Mouse (Mus musculus): ENCODE results near the gene Dlg2.

Dlg2 gene

DNA sequence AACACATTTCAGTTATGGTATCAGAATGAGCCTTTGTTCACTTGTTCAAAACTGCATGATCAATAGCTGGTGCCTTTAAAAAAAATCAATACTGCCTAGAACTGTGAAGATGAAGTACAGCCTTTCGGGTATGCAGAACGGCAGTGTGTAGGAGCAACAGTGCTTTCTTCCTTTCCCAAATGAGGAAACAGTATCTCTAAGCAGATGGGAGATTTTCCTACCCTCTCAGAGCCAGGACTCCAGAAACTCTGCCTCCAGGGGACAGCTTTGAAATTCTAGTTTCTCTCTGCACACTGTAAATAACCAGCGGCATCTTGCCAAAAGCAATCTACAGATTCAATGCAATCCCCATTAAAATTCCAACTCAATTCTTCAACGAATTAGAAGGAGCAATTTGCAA is 1801.2 kb downstream of the Dlg2 start:
- in situ Hi-C loops (cut with MboI; ENCODE audit: low pct_unique_long_range_greater_than_20kb in 1 of 2, low sequenced_read_pairs in 2 of 2, unreplicated experiment in 1 of 2): no loop called here

DNA sequence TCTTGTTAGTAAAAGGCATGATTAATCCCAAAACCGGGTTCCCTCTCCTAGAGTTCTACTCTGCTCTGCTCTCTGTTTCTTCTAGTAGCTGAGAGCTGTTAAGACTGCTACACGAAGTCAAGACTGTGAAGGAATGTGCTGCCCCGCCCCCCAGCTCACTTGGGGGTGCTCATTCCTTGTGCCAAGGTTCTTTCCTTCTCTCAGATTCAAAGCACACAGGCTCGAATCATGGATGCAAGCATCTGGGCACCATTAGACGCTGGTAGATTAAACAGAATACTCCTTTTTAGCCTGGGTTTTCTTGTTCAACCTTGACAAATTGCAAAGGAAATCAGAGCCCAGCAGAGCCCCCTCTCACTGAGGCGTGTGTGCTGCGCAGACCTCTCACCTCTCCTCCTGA is 1804.5 kb downstream of the Dlg2 start:
- in situ Hi-C loops (cut with MboI; ENCODE audit: low pct_unique_long_range_greater_than_20kb in 1 of 2, low sequenced_read_pairs in 2 of 2, unreplicated experiment in 1 of 2): no loop called here

DNA sequence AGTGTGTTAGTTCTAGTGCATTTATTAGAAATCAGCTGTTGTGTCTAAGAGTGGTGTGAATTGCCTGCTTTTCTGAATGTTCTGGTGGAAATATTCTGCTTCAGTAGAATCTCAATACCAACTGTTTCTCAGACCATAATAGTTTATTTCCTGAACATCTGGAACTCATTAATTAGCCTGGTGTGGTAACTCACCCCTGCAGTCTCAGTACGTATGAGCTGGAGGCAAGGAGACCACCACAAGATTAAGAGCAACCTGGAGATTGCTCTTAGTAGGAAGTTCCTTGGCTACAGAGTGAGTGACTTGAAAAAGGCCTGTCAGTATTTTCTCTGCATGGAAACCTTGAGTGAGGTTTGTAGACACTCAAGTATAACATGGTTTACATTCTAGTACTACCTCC is 1810.6 kb downstream of the Dlg2 start:
- in situ Hi-C loops (cut with MboI; ENCODE audit: low pct_unique_long_range_greater_than_20kb in 1 of 2, low sequenced_read_pairs in 2 of 2, unreplicated experiment in 1 of 2): no loop called here

DNA sequence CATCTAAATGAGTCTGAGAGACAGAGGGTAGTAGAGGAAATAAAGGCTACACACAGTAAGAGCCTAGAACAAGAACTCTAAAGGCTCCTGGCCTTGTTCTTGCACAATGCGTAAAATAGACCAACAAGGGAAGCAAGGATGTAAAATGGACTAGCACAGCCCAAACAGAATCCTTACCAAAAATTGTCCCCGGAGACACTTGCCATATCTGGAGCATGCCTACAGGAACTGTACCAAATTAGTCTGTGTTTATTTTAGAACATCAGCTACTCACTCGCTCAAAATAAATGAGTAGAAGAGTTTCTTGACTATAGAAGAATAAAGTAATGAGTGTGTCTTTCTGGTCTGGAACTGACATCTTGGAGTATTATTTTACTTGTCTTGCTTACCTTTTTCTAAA is 1812.3 kb downstream of the Dlg2 start:
- in situ Hi-C loops (cut with MboI; ENCODE audit: low pct_unique_long_range_greater_than_20kb in 1 of 2, low sequenced_read_pairs in 2 of 2, unreplicated experiment in 1 of 2): no loop called here

DNA sequence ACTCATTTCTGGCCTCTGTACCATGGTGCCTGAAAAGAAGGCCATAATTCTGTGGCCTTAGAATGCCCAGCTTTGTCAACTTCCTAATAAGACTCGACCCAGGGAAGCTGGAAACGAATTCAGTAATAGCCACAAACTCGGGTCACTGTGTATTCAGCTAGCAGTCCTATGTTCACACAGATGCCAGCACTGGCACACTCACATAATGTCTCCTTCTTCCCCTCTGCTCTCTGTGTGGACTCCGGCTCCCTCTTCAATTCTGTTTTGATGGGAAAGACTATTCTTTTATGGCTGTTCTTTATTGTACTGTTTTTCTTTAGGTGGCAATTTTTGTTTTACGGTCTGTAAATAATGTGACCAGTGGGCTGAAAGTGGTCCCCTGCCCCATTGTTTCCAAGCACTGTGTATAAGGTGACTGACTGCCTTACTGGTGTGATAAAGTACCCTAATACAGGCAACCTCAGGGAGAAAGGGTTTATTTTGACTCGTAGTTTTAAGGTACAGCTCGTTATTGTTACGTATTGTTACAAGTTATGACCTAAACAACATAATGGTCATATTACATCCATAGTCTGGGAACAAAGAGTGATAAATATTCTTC is 1816.5 kb downstream of the Dlg2 start:
- in situ Hi-C loops (cut with MboI; ENCODE audit: low pct_unique_long_range_greater_than_20kb in 1 of 2, low sequenced_read_pairs in 2 of 2, unreplicated experiment in 1 of 2): no loop called here

DNA sequence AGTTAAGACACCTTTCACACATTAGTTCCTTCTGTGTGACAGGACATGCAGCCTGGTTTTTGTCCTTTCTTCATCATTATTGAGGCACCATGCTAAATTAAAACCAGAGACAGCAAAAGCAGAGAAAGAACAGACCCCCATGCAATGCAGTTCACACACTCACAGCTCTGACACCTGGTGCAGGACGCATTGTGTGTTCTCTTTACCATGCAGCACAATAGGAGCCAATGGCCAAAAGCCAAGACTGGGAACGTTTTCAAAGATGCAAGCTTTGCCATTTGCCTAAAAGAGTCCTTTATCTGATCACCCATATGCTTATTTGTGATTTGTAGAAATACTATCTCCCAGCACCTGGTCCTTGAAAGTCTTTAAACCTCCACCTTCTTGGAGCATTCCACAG is 1824.6 kb downstream of the Dlg2 start:
- in situ Hi-C loops (cut with MboI; ENCODE audit: low pct_unique_long_range_greater_than_20kb in 1 of 2, low sequenced_read_pairs in 2 of 2, unreplicated experiment in 1 of 2): loop anchor here in 1 of 2 experiments (25.0 kb wide), 1 partner anchor 189 kb away; no protein-coding TSS in a partner anchor

DNA sequence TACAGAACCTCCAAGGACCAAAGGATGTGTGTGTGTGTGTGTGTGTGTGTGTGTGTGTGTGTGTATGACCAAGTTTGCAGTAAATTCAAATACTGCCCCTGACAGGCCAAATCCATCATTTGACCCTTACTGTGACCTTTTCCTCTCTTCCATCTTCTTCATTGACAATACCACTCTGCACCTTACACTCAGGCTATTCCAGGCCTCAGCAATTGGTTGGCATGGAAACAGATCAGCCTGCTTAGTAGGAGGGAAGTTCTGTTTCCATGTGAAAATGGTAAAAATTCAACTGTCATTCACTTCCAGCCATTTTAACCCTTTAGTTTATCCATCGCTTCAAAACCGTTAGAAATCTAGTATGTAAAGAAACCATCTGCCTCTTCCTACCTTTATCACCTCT is 1831.2 kb downstream of the Dlg2 start:
- in situ Hi-C loops (cut with MboI; ENCODE audit: low pct_unique_long_range_greater_than_20kb in 1 of 2, low sequenced_read_pairs in 2 of 2, unreplicated experiment in 1 of 2): loop anchor here in 1 of 2 experiments (25.0 kb wide), 1 partner anchor 195 kb away; no protein-coding TSS in a partner anchor

DNA sequence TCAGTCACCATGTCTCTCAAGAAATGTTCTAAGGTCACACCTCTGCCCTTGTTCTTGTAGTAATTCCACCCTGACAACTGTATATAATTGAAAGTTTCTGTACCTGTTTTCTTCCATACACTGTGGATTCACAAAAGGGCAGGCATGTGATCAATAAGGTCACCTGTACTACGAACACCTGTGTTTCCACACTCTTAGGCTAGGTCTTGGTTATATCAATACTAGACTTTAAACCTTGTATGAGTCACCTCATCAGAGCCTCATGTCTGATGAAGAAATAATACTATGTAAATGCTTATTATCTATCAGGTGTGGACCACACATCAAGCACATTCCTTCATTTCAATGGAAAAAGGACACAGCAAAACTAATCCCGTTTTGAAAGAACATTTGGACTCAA is 1831.7 kb downstream of the Dlg2 start:
- in situ Hi-C loops (cut with MboI; ENCODE audit: low pct_unique_long_range_greater_than_20kb in 1 of 2, low sequenced_read_pairs in 2 of 2, unreplicated experiment in 1 of 2): loop anchor here in 1 of 2 experiments (25.0 kb wide), 1 partner anchor 196 kb away; no protein-coding TSS in a partner anchor

DNA sequence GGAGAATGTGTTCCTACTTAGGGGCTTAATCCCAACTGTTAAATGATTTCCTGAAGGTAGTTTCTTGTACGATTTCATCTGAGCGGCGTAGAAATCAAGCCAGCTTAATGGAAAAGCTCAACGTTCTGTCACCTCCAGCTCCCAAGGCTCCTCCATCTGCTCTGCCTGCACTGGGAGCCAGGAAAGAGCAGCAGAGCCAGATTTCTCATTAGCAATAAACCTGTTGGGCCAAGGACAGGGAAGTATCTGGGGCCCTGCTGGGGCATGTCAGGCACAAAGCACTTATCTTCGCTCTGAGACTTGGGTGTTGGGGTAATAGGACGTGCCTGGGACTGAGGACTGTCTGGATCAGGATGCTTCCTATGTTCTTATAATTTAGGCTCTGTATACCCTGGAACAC is 1839.9 kb downstream of the Dlg2 start:
- in situ Hi-C loops (cut with MboI; ENCODE audit: low pct_unique_long_range_greater_than_20kb in 1 of 2, low sequenced_read_pairs in 2 of 2, unreplicated experiment in 1 of 2): loop anchor here in 1 of 2 experiments (25.0 kb wide), 1 partner anchor 204 kb away; no protein-coding TSS in a partner anchor

DNA sequence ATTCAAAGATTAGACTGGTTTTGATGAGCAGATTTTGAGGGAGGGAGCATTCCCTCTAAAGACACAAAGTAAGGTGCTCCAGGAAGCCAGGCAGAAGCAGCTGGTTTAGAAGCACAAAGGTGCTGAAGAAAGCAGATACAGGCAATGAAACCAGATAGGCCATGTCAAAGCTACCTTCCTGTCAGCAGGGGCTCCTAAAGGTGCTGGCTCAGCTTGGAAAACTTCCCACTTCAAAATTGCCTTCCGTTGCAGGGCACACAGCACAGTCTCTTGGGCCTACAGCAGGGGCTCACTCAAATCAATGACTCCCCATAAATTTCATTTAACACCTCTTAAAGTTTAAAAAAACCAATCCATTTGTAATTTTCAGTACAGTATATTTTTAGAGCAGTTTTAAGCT is 1843.0 kb downstream of the Dlg2 start:
- in situ Hi-C loops (cut with MboI; ENCODE audit: low pct_unique_long_range_greater_than_20kb in 1 of 2, low sequenced_read_pairs in 2 of 2, unreplicated experiment in 1 of 2): loop anchor here in 1 of 2 experiments (25.0 kb wide), 1 partner anchor 207 kb away; no protein-coding TSS in a partner anchor

DNA sequence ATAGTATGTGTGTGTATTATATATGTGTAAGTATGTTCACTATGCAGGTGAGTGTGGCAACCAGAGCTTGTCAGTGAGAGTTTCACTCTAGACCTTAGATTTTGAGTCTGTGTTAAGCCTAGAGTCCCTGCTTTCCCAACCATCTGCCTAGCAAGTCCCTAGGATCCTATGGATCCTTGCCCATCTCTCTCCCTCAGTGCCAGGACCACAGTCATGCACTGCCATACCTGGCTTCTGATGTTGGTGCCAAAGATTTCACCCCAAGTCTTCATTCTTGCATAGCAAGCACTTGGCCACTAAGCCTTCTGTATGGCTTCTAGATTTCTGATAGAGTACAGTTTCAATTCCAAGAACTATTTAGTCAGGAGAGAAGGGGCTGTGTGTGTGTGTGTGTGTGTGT is 1843.7 kb downstream of the Dlg2 start:
- in situ Hi-C loops (cut with MboI; ENCODE audit: low pct_unique_long_range_greater_than_20kb in 1 of 2, low sequenced_read_pairs in 2 of 2, unreplicated experiment in 1 of 2): loop anchor here in 1 of 2 experiments (25.0 kb wide), 1 partner anchor 208 kb away; no protein-coding TSS in a partner anchor

DNA sequence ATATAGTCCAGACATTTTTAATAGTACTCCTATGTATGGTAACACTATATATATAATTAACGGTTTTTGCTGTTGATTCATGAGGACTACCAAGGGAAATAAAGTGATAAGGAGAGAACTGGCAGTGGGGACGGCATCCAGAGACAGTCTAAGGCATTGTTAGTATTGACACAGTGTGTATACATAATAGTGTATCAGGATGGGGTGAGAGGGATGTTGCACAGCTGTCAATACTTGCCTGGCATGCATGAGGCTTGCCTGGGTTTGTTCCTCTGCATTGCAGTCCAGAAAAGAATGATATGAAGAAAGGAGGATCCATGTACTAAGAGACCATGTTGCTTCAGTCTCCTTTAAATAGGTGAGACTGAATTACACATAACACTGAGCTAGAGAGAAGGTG is 1845.3 kb downstream of the Dlg2 start:
- in situ Hi-C loops (cut with MboI; ENCODE audit: low pct_unique_long_range_greater_than_20kb in 1 of 2, low sequenced_read_pairs in 2 of 2, unreplicated experiment in 1 of 2): loop anchor here in 1 of 2 experiments (25.0 kb wide), 1 partner anchor 209 kb away; no protein-coding TSS in a partner anchor

DNA sequence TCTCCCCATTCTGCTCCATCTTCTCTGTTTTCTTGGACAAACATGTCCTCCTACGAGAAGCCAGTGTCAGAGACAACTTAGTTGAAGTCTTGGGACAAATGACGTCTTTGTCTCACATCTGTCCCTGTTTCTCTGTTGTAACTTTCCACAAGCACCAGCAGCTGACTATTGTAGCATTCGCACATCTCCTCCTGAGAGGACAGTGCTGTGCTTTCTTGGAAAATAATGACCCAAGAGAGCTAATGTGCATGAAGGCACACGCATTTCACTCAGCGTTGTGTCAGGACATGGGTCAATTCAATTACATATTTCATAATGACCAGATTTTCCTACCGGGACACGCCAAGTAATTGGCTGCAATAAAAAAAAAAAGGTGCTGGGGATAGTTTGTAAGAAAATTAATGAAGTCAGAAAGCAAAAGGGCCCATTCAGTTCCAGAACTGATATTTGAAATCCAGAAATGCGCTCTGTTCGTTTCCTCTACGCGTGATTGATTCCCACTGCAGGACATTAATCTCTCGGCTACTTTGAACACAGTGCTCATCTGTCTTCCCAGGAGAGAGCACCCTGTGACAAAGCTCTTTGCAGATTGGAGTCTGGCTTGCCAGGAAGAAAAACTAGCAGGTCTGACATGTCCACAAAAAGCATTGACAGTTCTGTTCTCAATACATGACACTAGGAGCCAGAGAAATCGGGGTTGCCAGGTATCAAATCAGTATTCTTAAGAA is 1846.0 kb downstream of the Dlg2 start:
- in situ Hi-C loops (cut with MboI; ENCODE audit: low pct_unique_long_range_greater_than_20kb in 1 of 2, low sequenced_read_pairs in 2 of 2, unreplicated experiment in 1 of 2): loop anchor here in 1 of 2 experiments (25.0 kb wide), 1 partner anchor 210 kb away; no protein-coding TSS in a partner anchor

DNA sequence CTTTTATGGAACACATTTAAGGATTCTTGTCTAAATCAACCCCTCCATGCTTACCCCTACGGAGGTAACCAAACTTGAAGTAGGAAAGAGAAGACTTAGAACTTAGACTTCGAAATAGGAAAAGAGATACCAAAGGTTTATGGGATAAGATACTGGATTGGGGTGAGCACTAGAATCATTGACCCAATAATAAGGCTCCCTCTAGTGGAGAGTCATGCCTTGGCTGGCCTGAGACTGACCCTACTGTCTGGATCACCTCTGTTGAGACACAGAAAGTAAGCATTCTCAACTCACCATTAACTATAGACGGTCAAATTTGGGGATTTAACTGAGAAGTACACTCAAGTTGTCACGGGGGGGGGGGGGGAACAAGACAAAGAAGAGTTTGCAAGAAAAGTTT is 1847.2 kb downstream of the Dlg2 start:
- in situ Hi-C loops (cut with MboI; ENCODE audit: low pct_unique_long_range_greater_than_20kb in 1 of 2, low sequenced_read_pairs in 2 of 2, unreplicated experiment in 1 of 2): loop anchor here in 1 of 2 experiments (25.0 kb wide), 1 partner anchor 211 kb away; no protein-coding TSS in a partner anchor

DNA sequence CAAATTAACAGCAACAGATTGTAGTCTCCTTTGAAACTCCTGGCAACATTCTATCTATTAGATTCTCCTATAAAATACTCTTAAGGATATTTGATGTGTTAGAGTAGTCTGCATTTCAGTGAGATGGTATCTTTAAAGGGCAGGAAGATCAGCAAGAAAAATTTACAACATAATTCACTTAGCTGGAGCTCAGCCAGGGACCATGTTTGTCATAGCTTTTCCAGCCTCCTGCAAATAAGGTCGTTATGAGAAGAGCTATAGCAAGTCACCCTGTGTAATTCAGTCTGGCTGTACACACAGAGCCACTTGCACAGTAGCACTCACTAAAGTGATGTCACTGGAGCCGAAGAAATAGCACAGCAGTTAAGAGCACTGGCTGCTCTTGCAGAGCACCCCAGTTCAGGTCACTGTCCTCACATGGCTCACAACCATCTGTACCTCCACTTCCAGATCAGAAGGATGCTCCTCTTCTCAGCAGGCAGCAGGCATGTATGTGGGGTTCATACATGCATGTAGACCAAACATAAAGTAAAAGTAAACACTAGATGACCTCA is 1850.9 kb downstream of the Dlg2 start:
- in situ Hi-C loops (cut with MboI; ENCODE audit: low pct_unique_long_range_greater_than_20kb in 1 of 2, low sequenced_read_pairs in 2 of 2, unreplicated experiment in 1 of 2): no loop called here

DNA sequence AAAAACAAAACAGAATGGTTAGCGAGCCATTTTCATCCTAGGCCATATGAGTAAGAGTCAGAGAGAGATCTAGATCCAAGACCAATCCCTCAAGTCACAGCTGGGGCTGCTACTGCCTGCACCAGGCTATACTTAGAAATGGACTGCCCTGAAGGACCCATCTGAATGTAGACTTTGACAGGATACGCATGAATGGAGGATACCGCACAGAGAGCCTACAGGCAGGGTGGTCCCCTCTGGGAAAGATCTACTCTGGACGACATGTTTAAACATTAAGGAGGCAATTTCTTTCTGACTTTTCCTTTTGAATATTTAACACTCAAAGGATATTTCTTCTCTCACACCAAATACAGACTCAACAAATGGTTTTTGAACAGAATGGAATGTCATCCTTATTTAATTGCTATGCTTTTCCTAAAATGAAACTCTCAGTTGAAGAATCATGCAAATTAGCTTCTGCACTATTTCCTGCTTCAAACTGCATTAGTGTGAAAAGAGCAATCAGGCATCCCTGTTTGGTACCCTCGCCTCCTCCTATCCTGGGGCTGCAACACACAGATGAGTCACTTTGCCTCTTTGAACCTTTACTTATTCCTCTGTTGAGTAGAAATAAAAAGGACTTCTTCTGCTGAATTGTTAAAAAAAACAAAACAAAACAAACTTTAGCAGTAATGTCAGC is 1856.9 kb downstream of the Dlg2 start:
- in situ Hi-C loops (cut with MboI; ENCODE audit: low pct_unique_long_range_greater_than_20kb in 1 of 2, low sequenced_read_pairs in 2 of 2, unreplicated experiment in 1 of 2): no loop called here

DNA sequence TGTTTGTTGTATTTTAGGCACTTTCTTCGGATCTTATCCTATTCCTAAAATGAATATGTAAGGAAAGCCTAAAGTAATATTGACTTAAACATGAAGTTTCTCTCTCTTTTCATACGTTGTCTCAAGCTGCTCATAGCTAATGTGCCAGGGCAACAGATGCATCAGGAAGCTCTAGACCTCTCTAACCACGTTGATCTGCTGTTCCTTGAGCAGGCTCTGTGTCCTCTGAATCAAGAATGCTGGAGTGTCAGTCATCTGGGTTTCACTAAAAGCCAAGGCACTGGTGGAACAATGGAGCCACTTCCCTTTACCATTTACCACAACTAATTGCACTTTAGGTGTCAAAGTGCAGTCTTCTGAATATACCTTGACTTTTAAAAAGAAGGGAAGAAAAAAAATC is 1880.1 kb downstream of the Dlg2 start:
- in situ Hi-C loops (cut with MboI; ENCODE audit: low pct_unique_long_range_greater_than_20kb in 1 of 2, low sequenced_read_pairs in 2 of 2, unreplicated experiment in 1 of 2): no loop called here

DNA sequence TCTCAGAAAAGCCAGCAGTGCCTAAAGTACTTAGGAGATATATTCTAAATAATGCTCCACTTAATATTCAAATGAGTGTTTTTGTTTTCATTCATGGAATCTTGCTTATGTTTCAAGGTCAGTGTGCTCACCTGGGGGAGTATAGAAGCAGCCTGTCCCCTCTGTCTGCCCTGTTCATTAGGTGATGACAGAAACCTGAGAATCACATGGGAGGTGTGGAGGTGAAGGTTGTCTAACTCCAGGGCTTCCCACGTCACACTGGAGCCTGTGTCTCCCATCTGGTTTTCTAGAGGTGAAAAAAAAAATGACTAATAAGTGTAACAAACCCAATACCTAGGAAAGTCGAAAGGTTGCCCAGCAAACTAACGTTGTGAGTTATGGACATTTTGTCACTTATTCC is 1886.9 kb downstream of the Dlg2 start:
- in situ Hi-C loops (cut with MboI; ENCODE audit: low pct_unique_long_range_greater_than_20kb in 1 of 2, low sequenced_read_pairs in 2 of 2, unreplicated experiment in 1 of 2): no loop called here

DNA sequence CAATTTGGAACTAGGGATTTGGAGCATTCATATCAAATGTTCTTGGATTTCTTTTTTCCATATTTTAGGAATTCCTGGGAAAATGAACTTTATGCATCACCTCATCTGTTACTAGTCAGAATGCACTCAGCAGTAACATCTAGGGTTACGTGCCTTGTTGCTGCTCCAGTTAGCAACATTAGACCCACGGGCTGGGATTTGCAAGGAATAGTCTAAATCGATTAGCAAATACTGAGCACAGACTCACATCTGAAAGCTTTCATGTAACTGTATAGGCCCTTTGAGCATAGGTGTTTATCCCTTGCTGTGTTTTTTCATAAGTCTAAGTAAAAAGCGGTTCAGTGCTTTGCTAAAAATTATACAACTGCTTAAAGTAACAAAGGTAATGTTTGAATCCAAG is 1887.3 kb downstream of the Dlg2 start:
- in situ Hi-C loops (cut with MboI; ENCODE audit: low pct_unique_long_range_greater_than_20kb in 1 of 2, low sequenced_read_pairs in 2 of 2, unreplicated experiment in 1 of 2): no loop called here

Measured in mouse embryonic stem cell (cell line).